Mouse (Mus musculus) embryonic fibroblast, embryonic 13.5 days (primary cell): Measurements from ENCODE around the gene Rgl1.

ENCODE experiments used
- CTCF ChIP-seq: IDR thresholded peaks from 2 replicates; pipeline ENCODE4 v1.5.1; 2011; ENCODE audit warnings: mild to moderate bottlenecking, control low read depth, low read length, moderate library complexity, borderline replicate concordance; ENCODE audit not compliant: insufficient read depth
- POLR2A ChIP-seq: IDR thresholded peaks from 2 replicates; pipeline ENCODE4 v1.6.1; 2011; ENCODE audit warnings: low read depth, mild to moderate bottlenecking, control low read depth, low read length, moderate library complexity

GRCm38 (mm10) chr1:152713924-152714323 is 52.2 kb downstream of the Rgl1 start:
- TF ChIP-seq CTCF (no peak), POLR2A (no peak)
